Mouse (Mus musculus): Measurements from ENCODE around the gene Ksr1.

Gene Ksr1

DNA sequence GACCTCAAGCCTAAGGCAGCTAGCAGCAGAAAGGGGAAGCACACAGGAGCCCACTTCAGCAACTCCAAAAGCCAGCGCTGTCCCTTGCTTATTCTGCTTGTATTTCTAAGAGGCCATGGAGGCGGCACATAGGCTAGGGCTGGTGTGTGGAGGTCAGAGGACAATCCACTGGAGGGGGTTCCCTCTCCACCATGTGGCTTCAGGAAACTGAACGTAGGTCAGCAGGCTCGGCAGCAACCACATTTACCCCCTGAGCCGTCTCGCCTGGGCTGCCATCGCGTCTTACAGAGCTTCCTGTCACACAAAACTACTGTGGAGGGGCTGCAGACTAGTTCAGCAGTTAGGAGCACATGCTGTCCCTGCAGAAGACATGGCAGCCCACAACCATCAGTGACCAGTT, 20.4 kb downstream of the Ksr1 start:
- DNase-seq (ENCODE audit: low read depth, low spot score): no peak

DNA sequence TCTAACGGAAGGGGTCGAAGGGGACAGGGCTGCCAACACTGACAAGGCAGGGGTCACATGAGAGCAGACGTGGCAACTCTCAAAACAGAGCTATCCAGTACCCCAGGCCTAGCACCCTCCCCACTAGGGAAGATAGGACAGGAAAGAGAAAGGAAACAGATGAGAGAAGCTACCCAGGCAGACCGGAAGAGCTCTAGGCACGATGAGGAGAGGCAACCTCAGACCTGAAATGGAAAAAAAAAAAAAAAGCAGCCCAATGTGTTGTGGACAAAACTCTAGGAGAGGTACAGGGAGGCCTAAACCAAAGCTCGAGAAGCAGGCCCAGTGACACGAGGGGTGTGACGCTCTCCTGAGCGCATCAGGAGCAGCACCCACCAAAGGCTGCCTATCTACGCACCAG, 23.7 kb downstream of the Ksr1 start:
- DNase-seq (ENCODE audit: low read depth, low spot score): no peak

DNA sequence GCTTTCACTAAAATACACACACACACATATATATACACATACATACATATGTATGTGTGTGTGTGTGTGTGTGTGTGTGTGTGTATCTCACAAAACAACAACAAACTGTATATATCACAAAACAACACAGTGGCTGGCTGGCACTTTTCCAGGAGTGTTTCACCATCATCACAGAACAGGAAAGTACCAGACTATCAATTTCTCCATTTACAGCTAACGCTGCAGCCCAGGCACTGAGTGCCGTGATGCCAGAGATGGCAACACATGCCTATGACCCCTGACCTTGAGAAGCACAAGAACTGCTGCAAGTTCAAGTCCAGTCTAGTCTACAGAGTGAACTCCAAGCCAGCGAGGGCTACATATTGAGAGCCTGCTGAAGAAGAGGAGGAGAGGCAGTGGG, 26.1 kb downstream of the Ksr1 start:
- DNase-seq (ENCODE audit: low read depth, low spot score): no peak

DNA sequence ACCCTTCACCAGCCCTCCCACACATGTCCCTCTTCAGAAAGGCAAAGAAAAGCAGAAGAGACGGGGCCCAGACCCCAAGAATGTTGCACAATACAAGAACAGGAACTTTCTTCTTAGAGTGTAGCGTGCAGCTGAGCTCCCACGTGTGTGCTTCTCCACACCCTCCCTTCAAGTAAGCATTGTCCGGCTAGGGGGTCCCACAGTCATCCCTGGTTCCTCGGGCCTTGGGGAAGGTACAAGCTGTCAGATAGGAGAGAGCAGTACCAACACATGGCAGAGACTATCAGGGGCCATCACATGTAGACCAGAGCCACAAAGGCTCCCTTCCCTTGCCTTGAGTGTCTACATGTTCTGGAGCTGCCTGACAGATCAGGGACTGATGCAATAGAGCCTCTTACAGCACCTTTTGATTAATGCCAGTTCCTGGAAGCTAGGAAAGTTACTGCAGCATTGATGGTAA, 27.3 kb downstream of the Ksr1 start:
- no peak for DNase-seq (ENCODE audit: low read depth, low spot score)

DNA sequence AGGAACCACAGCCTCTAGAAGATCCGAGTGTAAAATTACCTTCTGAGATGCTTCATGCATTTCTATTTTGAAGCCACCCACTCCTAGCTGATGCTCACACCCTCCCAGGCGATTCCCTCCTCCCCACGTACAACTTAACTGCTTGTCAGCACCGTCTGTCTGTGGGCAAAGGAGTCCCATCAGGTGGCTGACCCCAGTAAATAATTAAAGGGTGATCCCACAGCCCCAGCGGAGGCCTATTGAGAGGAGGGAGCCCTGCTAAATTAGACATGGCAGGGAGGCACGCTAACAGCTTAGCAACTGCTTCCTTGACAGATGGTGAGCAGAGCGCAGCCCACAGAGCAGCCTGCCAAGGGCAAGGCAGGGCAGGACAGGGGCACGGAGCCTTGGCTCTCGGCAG, 29.5 kb downstream of the Ksr1 start:
- DNase-seq (ENCODE audit: low read depth, low spot score): peak; percentile 59

DNA sequence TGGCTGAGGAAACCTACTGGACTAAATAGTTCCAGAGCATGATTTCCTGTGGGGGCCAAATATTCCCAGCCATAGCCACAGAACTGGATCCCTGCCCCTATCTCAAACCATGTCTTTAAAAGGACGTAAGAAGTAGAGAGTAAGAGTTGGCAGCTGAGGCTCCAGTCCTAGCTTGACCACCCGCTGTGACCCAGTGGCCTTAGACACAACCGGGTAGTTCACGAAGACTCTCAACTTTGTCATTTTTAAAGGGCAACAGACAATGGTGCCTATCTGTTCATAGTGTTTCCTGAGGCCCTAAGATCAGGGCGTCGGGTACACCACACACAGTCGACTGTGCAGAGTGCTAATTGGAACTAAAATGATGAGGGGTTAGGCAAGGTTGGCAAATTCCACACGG, 30.5 kb downstream of the Ksr1 start:
- DNase-seq (ENCODE audit: low read depth, low spot score): no peak

DNA sequence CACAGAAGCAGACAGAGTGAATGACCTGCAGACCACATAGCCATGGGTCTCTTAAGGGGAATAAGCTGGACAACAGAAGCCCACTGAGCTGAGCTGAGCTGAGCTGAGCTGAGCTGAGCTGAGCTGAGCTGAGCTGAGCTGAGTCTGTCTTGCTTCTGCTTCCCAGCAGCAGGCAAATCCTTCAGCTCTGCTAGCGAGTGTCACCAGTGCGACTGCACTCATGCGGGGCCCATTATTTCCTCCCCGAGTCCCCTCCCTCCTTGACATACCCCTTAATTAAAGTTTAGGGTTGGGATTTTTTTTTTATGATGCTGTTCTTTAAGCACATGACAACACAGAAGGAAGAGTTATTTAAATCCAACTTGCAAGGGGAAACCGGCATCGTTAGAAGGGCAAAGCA, 32.1 kb downstream of the Ksr1 start:
- no peak for DNase-seq (ENCODE audit: low read depth, low spot score)

DNA sequence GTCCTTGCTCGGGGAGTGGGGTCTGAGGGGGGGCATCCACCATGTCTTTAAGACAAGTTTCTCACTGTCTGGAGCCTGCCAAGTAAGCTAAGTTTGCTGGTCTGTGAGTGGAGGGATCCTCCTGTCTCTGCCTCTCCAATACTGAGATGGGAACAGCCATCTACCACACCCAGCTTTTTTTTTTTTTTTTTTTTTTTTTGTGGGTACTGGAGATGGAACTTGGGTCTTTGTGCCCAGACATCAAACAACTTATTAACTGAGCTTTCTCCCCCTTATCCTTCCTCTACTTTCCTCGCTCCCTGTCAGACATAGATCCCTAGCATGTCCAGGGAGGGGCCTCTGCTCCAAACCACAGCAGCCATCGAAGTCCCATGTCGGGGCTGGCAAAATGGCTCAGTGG, 32.8 kb downstream of the Ksr1 start:
- DNase-seq (ENCODE audit: low read depth, low spot score): no peak

DNA sequence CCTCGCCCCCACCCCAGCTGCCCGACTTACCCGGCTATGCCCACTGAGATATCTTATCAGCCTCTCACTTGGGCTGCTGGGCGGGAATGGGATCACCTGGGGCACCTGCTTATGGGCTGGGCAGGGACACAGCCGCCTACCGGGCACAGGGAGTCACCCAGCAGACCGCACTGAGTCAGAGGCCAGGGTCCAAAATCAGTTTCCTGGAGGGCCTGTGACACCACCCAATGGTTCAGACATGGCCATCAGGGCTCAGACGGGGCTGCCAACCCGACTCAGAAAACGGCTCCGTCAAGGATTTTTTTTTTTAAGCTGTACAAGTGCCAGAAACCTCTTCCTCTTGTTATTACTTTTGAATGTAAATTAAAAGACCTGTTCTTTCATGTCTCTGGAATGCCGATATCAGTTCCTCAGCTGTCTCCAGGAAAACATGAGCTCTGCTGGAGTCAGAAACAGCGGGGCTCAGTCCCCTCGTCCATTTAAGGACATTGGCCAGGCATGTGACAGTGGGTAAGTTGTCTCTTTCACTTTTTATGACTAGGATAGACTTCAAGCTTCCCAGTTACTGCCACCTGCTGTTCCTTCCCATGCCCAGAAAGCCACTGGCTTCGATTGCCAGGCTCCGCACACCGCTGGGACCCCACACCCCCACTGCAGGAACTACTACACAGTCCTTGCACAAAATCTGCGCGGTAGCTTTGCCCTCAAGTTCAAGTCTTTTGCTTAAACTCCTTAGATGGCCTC, 33.5 kb downstream of the Ksr1 start:
- no peak for DNase-seq (ENCODE audit: low read depth, low spot score)

DNA sequence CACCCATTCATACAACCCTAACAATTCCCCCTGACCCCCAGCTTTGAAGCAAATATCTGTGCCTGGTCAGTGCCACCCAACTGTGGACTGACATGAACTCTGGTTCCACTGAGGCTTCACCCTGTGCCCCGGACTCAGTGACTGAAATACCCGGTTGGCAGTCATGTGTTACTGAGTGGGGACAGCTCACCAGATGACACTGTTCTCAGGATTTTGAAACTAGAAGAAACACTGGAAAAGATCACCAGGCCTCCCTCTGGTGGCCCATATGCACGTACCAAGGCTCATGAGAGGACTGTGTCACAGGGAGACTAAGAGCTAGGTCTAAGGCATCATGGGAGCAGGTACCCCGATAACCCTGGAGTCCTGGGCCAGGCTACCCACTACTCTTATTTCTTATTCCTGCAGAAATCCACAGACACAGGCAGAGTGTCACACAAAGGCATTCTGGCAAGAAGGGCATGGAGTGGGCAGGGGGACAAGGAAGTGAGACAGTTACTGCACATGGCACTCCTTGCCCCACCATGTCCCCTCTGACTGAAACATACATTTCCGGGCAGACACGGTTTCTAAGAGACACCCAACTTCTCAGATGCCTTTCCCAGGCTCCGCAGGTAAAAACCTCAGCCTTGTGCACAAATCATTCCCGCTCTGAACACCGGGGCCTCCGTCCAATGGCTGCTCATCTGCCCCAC, 34.2 kb downstream of the Ksr1 start:
- DNase-seq (ENCODE audit: low read depth, low spot score): no peak

DNA sequence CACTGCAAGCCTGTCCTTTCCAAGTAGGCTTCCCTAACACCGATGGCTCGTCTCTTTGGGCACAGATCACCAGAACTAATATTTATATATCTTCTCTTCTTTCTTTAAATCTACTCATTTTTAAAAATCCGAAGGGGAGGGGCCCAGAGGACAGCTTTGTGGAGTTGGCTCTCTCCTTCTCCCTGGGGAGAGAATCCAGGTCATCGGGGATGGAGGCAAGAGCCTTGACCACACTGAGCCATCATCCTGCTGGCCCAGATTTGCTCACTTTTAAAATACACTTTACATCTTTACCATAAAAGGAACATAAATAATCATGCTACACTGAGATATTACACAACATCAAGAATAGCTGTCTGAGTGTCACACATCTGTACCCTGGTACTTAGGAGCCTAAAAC, 35.8 kb downstream of the Ksr1 start:
- no peak for DNase-seq (ENCODE audit: low read depth, low spot score)

DNA sequence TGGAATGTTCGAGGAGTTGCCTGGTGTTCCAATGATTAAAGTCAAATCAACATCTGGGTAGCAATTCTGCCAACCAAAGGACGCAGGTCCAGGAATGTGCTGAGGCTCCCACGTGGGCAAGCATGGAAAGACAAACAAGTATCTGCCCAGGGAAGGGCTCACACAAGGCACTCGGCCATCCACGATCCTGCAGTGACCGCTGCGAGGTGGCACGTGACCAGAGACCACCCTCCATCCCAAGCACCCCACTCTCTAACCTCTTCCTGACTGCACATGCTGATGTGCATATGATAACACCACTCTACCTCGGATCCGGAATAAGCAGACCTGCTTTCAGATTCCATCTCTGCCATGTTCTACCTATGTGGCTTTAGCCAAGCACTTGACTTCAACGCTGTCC, 38.3 kb downstream of the Ksr1 start:
- no peak for DNase-seq (ENCODE audit: low read depth, low spot score)

DNA sequence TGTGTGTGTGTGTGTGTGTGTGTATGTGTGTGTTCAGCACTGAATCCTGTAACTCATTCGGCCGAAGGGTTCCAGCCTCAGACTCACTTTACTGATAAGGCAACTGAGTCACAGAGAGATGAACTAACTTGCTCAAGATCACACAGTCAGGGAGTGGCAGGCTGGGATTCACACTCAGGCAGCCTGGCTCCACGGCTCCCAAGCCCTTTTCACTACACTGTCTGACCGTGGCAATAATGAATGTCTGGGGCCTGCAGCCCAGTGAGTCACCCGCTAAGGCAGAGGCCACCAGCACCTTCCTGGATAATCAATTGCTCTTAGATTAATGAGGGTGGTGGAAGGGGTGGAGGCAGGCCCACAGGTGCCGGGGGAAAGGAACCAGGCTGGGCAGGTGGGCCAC, 41.2 kb downstream of the Ksr1 start:
- no peak for DNase-seq (ENCODE audit: low read depth, low spot score)

DNA sequence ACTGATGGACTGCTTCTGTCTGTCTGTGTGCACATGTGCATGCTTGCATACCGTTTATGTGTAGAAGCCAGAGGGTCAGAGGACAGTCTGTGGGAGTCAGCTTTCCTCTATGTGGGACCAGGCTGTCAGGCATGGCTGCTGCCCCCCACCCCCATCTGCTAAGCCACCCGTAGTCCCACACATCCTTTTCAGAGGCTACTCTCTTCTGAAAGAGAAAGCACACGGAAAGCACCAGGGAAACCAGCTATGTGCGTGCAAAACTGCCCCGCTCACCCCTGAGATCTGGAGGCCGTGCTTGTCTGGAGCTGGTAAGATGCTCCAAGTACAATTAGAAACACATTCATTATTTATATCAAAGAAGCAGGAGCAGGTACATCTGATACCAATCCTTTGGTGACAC, 41.7 kb downstream of the Ksr1 start:
- no peak for DNase-seq (ENCODE audit: low read depth, low spot score)

DNA sequence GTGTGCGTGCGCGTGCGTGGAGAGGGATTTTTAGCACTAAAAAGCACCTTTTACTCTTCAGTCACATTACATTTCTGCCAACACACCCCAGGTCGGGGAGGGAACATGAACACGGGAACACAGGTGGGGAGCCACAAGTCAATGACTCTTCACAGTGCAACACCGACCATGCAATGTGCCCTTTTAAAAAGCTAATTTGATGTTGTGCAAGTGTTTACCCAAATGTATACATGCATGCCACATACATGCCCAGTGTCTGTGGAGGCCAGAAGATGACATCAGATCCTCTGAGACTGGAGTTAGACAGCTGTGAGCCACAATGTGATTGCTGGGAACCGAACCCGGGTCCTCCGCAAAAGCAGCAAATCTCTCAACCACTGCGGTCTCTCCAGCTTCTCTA, 42.1 kb downstream of the Ksr1 start:
- DNase-seq (ENCODE audit: low read depth, low spot score): no peak

DNA sequence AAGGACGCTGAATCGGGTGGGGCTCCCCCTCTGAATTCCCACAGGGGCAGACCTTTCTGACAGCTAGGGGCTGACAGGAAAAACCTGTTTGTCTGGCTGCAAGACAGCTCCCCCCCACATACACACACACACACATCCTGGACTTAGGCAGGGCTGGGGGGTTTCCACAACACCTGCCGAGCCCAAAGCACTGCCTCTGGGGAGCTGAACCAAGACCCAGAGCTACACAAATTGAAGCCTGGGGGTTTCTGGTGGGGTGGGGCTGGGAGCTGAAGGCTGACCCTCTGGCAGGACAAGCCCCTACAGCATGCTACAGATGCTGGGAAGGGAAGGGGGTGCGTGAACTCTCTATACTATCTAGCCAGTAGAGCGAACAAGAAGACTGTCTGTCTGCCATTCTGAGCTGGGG, 42.7 kb downstream of the Ksr1 start:
- no peak for DNase-seq (ENCODE audit: low read depth, low spot score)

DNA sequence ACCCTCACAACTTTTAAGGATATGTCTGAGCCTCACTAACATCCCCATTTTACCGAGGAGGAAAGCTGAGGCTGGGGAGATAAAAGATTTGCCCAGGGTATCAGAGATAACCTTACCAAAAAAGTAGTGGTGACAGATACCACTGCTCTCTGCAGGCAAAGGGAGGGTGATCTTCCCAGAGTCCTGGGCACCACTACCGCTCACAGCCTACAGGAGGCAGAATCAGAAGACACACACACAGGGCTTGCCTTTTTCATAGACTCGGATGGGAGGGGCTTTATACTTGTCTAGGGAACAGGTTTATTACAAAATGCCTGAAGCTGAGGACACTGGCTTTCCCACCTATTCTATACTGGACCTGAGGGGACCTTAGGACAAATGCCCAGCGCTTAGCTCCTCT, 43.9 kb downstream of the Ksr1 start:
- no peak for DNase-seq (ENCODE audit: low read depth, low spot score)

DNA sequence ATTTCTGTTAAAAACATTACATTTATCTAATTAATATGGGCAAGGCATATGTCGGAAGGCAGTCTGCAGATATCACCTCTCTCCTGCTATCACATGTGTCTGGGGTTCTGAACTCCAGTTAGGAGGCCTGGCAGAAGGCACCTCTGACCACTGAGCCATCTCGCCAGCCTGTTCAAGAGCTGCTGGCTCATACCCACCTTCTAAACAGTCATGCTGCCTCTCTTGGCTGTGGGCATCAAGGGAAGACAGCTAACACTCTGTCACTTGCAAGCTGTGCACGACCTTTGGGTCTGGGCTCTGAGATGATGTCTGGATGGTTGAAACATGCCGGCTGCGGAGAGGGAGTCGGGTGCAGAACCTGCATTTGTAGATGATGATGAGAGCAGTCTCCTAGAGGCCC, 44.6 kb downstream of the Ksr1 start:
- DNase-seq (ENCODE audit: low read depth, low spot score): no peak

DNA sequence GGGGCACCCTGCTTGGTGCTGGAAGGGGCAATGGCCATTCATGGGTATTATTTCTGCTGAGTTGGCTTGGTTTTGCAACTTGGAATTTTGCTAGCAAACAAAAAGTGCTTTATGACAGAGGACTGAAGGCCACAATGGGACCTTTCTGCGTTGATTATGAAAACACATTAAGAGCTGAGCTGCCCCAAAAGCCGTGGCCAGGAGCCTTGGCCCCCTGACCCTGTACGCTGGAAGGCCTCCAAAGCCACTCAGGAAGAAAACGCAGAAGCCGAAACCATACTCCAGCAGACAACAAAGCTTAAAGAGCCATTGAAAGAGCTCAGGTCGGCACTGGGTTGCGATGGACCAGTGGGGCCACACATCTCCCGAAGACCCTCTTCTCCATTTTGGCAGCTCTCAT, 47.2 kb downstream of the Ksr1 start:
- no peak for DNase-seq (ENCODE audit: low read depth, low spot score)

DNA sequence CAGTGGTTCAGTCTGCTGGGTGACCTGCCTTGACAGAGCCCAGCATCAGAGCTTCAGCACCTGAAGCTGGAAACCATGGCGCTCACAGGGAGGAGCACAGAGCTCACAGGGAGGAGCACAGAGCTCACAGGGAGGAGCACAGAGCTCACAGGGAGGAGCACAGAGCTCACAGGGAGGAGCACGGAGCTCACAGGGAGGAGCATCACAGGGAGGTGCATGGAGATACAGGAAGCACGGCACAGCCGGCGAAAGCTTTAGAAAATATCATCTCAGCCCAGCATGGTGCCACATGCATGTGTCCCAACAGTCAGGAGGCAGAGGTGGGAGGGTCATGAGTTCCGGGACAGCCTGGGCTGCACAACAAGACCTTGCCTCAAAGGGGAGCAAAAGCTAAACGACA, 48.5 kb downstream of the Ksr1 start:
- DNase-seq (ENCODE audit: low read depth, low spot score): no peak

DNA sequence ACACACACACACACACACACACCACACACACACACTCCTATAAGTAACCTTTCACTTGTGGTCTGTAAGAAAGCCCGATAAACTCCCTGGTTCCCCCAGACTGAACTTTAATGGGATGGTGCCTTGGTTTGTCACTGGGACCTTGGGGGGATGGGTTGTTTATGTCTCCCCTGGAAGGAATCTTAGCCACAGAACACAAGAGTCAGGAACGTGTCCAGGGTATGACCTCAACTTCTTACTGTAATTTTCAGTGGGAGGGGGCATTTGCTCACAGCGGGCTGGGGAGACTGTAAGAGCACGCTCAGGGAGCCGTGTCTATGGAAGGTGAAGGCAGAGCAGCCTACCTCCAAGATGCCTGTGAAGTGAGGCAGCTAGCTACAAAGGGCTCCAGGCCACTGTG, 49.5 kb downstream of the Ksr1 start:
- no peak for DNase-seq (ENCODE audit: low read depth, low spot score)

DNA sequence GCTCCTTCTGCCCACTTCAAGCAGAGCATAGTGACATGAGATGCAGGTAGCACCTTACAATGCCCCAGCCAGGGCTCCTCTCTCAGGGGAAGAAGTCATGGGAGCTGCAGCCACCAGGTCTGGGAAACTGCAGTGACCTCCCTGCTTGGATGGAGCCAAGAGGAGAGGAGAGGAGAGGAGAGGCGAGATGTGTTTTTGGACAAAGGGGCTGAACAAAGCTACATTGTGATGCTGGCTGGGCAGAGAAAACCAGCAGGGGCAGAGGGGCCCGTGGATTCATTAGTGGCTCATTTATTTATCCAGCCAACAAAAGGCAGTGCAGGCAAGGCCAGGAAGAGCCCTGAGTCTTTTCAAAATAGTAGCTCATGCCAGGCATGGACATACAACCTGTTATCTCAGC, 50.5 kb downstream of the Ksr1 start:
- DNase-seq (ENCODE audit: low read depth, low spot score): peak; percentile 49

DNA sequence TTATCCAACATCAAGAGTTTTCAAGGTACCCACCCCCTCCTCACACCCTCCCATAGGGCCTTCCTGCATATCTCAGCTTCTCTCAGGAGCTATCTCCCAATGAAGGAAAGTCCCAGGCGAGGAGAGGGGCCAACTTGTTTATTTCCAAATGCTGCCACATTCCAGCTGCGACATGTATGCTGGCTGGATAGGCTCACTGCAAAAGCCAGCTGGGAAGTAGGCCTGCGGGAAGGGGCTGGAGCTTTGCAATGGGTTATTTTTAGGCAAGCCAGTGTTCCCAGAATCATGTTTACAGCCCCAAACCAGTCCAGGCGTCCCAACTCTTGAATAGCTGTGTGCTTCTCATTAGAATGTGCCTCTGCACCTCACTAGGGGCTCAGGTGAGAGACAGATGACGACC, 51.5 kb downstream of the Ksr1 start:
- no peak for DNase-seq (ENCODE audit: low read depth, low spot score)
